Mouse (Mus musculus) thymus, postnatal 4 days (tissue): ENCODE measurements around the gene Hba-a1.
"Not testable (repeated sequence)": the region's sequence is repeated elsewhere in the genome, so short reads cannot be mapped to it uniquely, and the experiment has no call there.

ENCODE experiments used
- DNase-seq: peaks from one replicate; pipeline ENCODE4 v3.0.0; 2021

The Hba-a1 gene

GRCm38 (mm10) chr11:32283091-32283777 is at the start of gene Hba-a1:
TSS of gene Hba-a1 (plus strand) at chr11:32283511.
- not testable (repeated sequence) for DNase-seq

GRCm38 (mm10) chr11:32233895-32234294 is 49.4 kb upstream of the Hba-a1 start:
- no peak for DNase-seq

- DNase-seq, result no peak
These were observed 48.4 kb upstream of the Hba-a1 start for GRCm38 (mm10) chr11:32234816-32235485.

GRCm38 (mm10) chr11:32235646-32236045 is 47.7 kb upstream of the Hba-a1 start:
- peak; percentile 8 for DNase-seq

- DNase-seq, result no peak
These were observed 47.2 kb upstream of the Hba-a1 start for GRCm38 (mm10) chr11:32236132-32236531.

- DNase-seq, result peak; percentile 74
These were observed 46.5 kb upstream of the Hba-a1 start for GRCm38 (mm10) chr11:32236712-32237410.

- DNase-seq, result no peak
These were observed 45.9 kb upstream of the Hba-a1 start for GRCm38 (mm10) chr11:32237411-32237795.

- DNase-seq, result peak; percentile 84
These were observed 45.0 kb upstream of the Hba-a1 start for GRCm38 (mm10) chr11:32238093-32238860.

GRCm38 (mm10) chr11:32241391-32241790 is 41.9 kb upstream of the Hba-a1 start:
- DNase-seq, result no peak

- DNase-seq, result no peak
These were observed 41.1 kb upstream of the Hba-a1 start for GRCm38 (mm10) chr11:32242209-32242608.

GRCm38 (mm10) chr11:32243205-32243955 is 39.9 kb upstream of the Hba-a1 start:
- DNase-seq, result no peak

GRCm38 (mm10) chr11:32244064-32244463 is 39.2 kb upstream of the Hba-a1 start:
- no peak for DNase-seq

GRCm38 (mm10) chr11:32244617-32245016 is 38.7 kb upstream of the Hba-a1 start:
- DNase-seq, result no peak

- DNase-seq, result no peak
These were observed 37.7 kb upstream of the Hba-a1 start for GRCm38 (mm10) chr11:32245614-32246013.

GRCm38 (mm10) chr11:32247068-32247467 is 36.2 kb upstream of the Hba-a1 start:
- DNase-seq, result peak; percentile 52

- no peak for DNase-seq
These were observed 35.0 kb upstream of the Hba-a1 start for GRCm38 (mm10) chr11:32248350-32248749.

GRCm38 (mm10) chr11:32250880-32251763 is 32.2 kb upstream of the Hba-a1 start:
- DNase-seq, result no peak

- DNase-seq, result no peak
These were observed 30.2 kb upstream of the Hba-a1 start for GRCm38 (mm10) chr11:32253121-32253520.

- DNase-seq, result no peak
These were observed 27.2 kb upstream of the Hba-a1 start for GRCm38 (mm10) chr11:32256146-32256545.

- no peak for DNase-seq
These were observed 26.7 kb upstream of the Hba-a1 start for GRCm38 (mm10) chr11:32256566-32256965.
